Mouse (Mus musculus) liver, embryonic 11.5 days (tissue): Measurements from ENCODE around the gene Dmbx1. TPM values are rescaled to one million over a fixed set of nuclear protein-coding genes. Genes with fewer than 3 reads are reported as not detected.

ENCODE experiments used
- ATAC-seq: fragments of 200-750 bp; cut with Nextera tagmentation; replicated peaks from 2 replicates; pipeline ENCODE4 v1.8.0; 2017; ENCODE audit warnings: moderate number of reproducible peaks, mild to moderate bottlenecking, moderate TSS enrichment, moderate library complexity; ENCODE audit not compliant: low FRiP score
- DNase-seq: peaks from one replicate; pipeline ENCODE4 v3.0.0-alpha.2; 2017; ENCODE audit warnings: low spot score
- H3K27ac ChIP-seq: fragments of 300-500 bp; sonication (generic); 2 replicates; pipeline ENCODE4 v1.5.1; 2014; ENCODE audit warnings: mild to moderate bottlenecking, low read depth, low read length, control low read depth
- H3K27me3 ChIP-seq: fragments of 300-500 bp; sonication (generic); replicated peaks from 2 replicates; pipeline ENCODE4 v1.6.1; 2014; ENCODE audit warnings: low read length, mixed read lengths; ENCODE audit not compliant: control insufficient read depth, insufficient read depth
- H3K36me3 ChIP-seq: fragments of 300-500 bp; sonication (generic); 2 replicates; pipeline ENCODE4 v1.6.1; 2014; ENCODE audit warnings: mild to moderate bottlenecking, low read length, moderate library complexity, mixed read lengths; ENCODE audit not compliant: control insufficient read depth, insufficient read depth
- H3K4me1 ChIP-seq: fragments of 300-500 bp; sonication (generic); replicated peaks from 2 replicates; pipeline ENCODE4 v1.6.1; 2014; ENCODE audit warnings: low read length, mixed read lengths; ENCODE audit not compliant: control insufficient read depth, insufficient read depth
- H3K4me2 ChIP-seq: fragments of 300-500 bp; sonication (generic); 2 replicates; pipeline ENCODE4 v1.6.1; 2014; ENCODE audit warnings: mild to moderate bottlenecking, control low read depth, moderate library complexity
- H3K4me3 ChIP-seq: fragments of 300-500 bp; sonication (generic); 2 replicates; pipeline ENCODE4 v1.5.1; 2014; ENCODE audit warnings: low read depth, low read length, control low read depth
- H3K9ac ChIP-seq: fragments of 300-500 bp; sonication (generic); 2 replicates; pipeline ENCODE4 v1.6.1; 2014; ENCODE audit warnings: low read depth, low read length, control low read depth
- H3K9me3 ChIP-seq: fragments of 300-500 bp; sonication (generic); 2 replicates; pipeline ENCODE4 v1.6.1; 2016; ENCODE audit warnings: low read length, inconsistent platforms, mixed read lengths; ENCODE audit not compliant: control insufficient read depth
- WGBS: fragments of 180-500 bp; shearing (Covaris S2); extraction: QIAGEN DNeasy Blood & Tissue Kit; methylation state at CpG from one replicate; pipeline ENCODE4 v1.1.7; 2014; 5-methylcytosine and 5-hydroxymethylcytosine counted together
- polyA plus RNA-seq: library from polyadenylated mRNA; unstranded; fragments of >200 nt; fragmentation: Nextera tagmentation; extraction: Ambion mirVana; gene quantifications from 2 replicates; pipeline ENCODE4 v1.2.1, GENCODE M21; 2014

The Dmbx1 gene
- polyA plus RNA-seq, 1 experiment from 2014 or later, result not detected

DNA sequence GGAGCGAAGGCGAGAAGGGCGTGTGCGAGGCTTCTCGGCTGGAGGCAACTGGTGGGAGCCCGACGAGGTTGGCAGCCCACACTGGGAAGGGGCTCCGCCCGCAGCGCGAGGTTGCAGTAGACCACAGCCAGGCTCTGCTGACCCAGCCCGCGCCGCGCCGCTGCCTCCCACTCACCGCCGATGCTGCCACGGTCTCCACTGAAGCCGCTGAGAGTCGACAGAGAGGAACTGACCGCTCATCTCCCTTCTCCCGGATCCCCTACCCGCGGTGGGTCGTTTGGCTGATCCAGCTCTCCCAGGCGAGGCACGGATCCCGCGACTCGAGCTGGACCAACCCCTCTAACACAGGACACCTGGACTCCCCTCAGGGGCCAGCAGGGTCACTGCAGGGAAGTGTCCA, 49.2 kb downstream of the Dmbx1 start, which contains the start of gene 6430628N08Rik:
Gene 6430628N08Rik (plus strand): TSS at position 113 of the 400 bp plus-strand sequence.
- 4% methylated on average over 31 of the region's 31 CpGs for WGBS
- H3K27ac ChIP-seq, result no peak within 1 kb of the TSS
- DNase-seq, result no peak
- H3K4me3 ChIP-seq, result no peak within 1 kb of the TSS
- ATAC-seq, result no peak
- no peak within 1 kb of the TSS for H3K9ac ChIP-seq
- H3K9me3 ChIP-seq, result no peaks in the 10 kb centered on the region
- H3K4me2 ChIP-seq, result peak within 1 kb of the TSS; percentile 23
- no peaks in the 10 kb centered on the region for H3K36me3 ChIP-seq
- peaks cover 38% of the 10 kb centered on the region for H3K27me3 ChIP-seq
- H3K4me1 ChIP-seq, result no peaks in the 10 kb centered on the region

DNA sequence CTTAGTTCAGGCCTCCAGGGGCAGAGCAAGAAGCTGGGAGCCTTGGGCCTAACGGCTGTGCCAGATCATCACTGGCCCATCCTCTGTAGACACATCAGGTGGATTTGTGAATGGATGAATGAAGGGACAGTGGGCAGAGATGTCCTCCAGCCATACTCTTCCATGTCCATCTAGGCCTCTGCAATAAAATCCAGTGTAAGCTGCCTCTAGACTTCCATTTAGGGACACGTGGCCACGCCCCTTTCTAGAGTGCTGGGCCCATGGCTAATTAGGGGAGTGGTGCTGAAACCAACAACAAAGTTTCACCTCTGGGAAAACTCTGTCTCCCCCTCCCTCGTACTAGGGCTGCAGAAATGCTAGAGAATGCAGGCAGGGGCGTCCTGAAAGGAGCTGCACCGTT, 49.7 kb downstream of the Dmbx1 start:
- Histone ChIP-seq H3K9ac (no peak overlapping the region), H3K36me3 (no peaks in the 10 kb centered on the region), H3K27me3 (peaks cover 36% of the 10 kb centered on the region), H3K9me3 (no peaks in the 10 kb centered on the region), H3K27ac (no peak overlapping the region), H3K4me2 (peak overlapping the region; percentile 23), H3K4me3 (no peak overlapping the region), H3K4me1 (no peaks in the 10 kb centered on the region)
- ATAC-seq (no peak), DNase-seq (no peak)
- 17% methylated on average over 6 of the region's 6 CpGs for WGBS

DNA sequence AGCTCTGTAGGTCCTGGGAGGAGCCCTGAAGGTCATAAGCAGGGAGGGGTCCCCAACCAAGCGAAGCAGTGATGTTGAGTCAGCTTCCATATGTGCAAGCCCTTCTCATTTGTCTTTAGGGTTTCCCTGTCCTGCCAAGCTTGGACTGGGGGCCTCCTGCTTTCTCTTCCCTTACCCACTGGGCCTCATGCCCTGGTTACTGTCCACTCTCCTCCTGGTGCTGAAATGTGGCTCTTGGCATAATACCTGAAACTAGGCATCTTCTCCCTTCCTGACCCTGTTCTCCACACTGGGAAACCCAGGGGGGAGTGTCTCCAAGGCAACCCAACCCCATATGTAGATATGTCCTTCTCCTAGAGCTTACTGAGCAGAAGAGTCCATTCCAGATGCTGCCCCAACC, 52.9 kb downstream of the Dmbx1 start:
- Histone ChIP-seq H3K4me3 (no peak overlapping the region), H3K4me2 (no peak overlapping the region), H3K27ac (no peak overlapping the region), H3K36me3 (no peaks in the 10 kb centered on the region), H3K9ac (no peak overlapping the region), H3K9me3 (no peaks in the 10 kb centered on the region), H3K4me1 (no peaks in the 10 kb centered on the region), H3K27me3 (peaks cover 29% of the 10 kb centered on the region)
- WGBS, result 38% methylated on average over 1 of the region's 1 CpGs
- ATAC-seq (no peak), DNase-seq (no peak)

DNA sequence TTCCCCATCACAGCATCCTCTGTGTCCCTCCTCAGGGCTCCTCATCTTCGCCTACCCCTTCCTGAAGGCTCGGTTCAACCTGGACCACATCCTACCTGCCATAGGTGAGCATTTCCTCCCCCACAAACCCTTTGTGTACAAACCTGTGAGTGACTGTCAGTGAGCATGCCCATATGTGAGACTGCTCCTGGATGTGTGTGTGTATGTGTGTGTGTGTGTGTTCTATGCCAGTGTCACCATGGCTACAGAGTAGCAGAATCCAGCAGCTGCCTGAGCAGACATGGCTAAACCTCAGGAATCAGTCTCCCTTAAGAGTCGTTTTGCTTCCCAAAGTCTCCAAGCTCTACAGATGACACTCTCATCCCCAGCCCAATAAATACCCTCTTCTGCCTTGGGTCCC, 53.9 kb downstream of the Dmbx1 start:
- Histone ChIP-seq H3K36me3 (no peaks in the 10 kb centered on the region), H3K9ac (no peak overlapping the region), H3K4me2 (no peak overlapping the region), H3K27me3 (peaks cover 18% of the 10 kb centered on the region), H3K4me3 (no peak overlapping the region), H3K9me3 (no peaks in the 10 kb centered on the region), H3K27ac (no peak overlapping the region), H3K4me1 (no peaks in the 10 kb centered on the region)
- 64% methylated on average over 3 of the region's 3 CpGs for WGBS
- no peak for DNase-seq
- ATAC-seq, result no peak

DNA sequence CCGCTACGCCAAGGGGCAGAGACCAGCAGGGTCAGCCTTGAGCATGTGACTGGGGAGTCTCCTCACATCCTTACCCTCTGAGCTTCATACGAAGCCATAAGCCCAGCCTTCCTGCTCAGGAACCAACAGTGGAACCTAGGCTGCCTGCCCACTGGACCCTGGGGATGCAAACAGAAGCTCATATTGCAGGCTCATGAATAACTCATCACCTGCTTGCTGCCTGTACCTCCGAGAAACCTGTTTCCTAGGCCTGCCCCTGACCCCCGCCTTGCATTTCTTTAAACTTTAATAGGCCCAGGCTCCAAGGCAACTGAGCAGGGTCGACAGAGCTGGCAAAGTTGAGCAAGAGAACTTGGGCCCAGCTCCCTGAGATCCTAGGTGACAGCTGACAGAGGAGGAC, 55.7 kb downstream of the Dmbx1 start, which contains the start of gene Kncn:
Gene Kncn (plus strand): TSS at position 379 of the 400 bp plus-strand sequence.
- no peak for ATAC-seq
- no peaks in the 10 kb centered on the region for H3K36me3 ChIP-seq
- WGBS, result 68% methylated on average over 6 of the region's 6 CpGs
- no peak for DNase-seq
- no peaks in the 10 kb centered on the region for H3K9me3 ChIP-seq
- no peak within 1 kb of the TSS for H3K4me3 ChIP-seq
- H3K4me2 ChIP-seq, result no peak within 1 kb of the TSS
- H3K27me3 ChIP-seq, result peaks cover 5% of the 10 kb centered on the region; the same call in 1 of the 2 replicates
- H3K27ac ChIP-seq, result no peak within 1 kb of the TSS
- H3K4me1 ChIP-seq, result no peaks in the 10 kb centered on the region
- no peak within 1 kb of the TSS for H3K9ac ChIP-seq

DNA sequence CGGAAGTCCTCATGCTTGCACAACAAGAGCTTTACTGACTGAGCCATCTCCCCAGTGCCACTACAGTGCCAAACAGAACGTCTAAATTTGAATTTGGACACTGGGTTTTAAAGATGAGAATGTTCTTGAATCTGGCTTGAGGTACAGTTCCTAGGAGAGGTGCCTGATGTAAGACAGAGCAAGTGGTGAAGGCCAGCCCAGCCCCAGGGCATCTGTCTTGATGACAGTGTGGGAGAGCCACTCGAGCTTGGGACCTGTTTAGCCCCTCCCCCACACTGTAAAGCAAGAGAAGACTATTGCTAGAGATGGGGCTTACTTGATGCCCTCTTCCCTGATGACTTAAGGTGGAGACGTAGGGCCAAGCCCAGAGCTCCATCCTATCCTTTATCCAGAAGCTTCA, 57.5 kb downstream of the Dmbx1 start:
- no peaks in the 10 kb centered on the region for H3K27me3 ChIP-seq
- H3K9me3 ChIP-seq, result no peaks in the 10 kb centered on the region
- H3K4me3 ChIP-seq, result no peak overlapping the region
- ATAC-seq (no peak), DNase-seq (no peak)
- no peaks in the 10 kb centered on the region for H3K36me3 ChIP-seq
- 63% methylated on average over 4 of the region's 4 CpGs for WGBS
- H3K4me2 ChIP-seq, result no peak overlapping the region
- H3K27ac ChIP-seq, result no peak overlapping the region
- no peaks in the 10 kb centered on the region for H3K4me1 ChIP-seq
- no peak overlapping the region for H3K9ac ChIP-seq

DNA sequence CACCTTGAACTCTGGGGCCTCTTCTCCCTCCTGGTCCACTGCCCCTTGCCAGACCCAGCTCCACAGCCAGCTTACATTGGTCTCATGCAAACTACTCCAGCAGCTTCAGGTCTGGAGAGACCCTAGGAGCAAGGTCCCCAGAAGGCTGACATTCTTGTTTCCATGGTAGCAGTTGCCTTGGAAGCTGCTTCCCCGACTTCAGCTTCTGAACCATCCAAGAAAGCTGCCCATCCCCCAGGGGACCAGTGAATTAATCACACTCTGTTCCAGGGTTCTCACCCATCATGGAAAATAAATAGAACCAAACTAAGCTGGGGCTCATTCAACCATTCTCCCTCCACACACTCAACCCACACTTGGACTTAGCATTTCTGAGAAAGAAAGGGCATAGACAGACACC, 58.5 kb downstream of the Dmbx1 start:
- no peak overlapping the region for H3K9ac ChIP-seq
- H3K4me1 ChIP-seq, result no peaks in the 10 kb centered on the region
- H3K27ac ChIP-seq, result no peak overlapping the region
- no peaks in the 10 kb centered on the region for H3K36me3 ChIP-seq
- ATAC-seq, result no peak
- no peaks in the 10 kb centered on the region for H3K9me3 ChIP-seq
- no peak for DNase-seq
- no peak overlapping the region for H3K4me3 ChIP-seq
- H3K27me3 ChIP-seq, result no peaks in the 10 kb centered on the region
- WGBS, result 40% methylated on average over 1 of the region's 1 CpGs
- no peak overlapping the region for H3K4me2 ChIP-seq

DNA sequence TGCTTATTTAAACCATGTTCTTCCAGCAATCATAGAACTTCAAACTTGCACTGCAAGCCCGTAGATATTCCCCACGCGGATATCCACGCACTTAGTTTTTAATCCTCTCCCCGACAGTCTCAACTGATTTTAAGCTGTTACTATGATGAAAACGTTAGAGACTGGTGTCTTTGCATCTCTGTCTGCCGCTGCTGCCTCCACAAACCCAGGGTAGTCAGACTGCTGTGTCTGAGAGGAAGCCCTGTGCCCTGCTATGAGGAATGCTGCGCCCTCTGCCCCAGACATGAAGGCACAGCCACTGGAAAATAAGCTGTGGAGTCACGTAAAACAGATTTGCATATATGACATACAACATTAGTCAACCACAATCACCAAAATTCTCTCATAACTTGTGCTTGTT, 60.9 kb downstream of the Dmbx1 start:
- DNase-seq, result no peak
- 58% methylated on average over 9 of the region's 9 CpGs for WGBS

DNA sequence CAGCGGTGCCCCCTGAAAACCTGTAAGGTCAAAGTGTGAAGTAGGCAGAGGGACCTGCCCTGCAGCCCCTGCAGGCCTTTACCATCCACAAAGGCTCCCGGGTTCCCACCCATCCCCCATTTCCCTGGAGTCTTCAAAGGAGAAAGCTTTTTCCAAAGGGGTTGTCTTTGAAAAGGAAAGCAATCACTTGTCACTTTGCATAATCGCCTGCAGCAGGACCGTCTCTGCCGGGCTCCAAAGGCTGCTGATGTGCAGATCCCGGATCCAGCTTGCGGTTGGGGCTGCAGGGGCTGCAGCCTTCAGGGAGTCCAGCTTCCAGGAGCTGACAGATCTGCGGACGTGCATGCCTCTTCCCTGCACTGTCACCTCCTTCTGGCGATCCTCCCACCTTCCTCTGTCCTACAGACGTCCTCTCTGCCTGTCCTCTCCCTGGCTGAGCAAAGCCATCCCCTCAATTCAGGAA, 61.5 kb downstream of the Dmbx1 start:
- DNase-seq, result no peak
- 21% methylated on average over 11 of the region's 11 CpGs for WGBS
- Histone ChIP-seq H3K4me3 (no peak overlapping the region), H3K9ac (no peak overlapping the region), H3K27ac (no peak overlapping the region), H3K36me3 (peaks cover 5% of the 10 kb centered on the region; the same call in 1 of the 2 replicates), H3K9me3 (no peaks in the 10 kb centered on the region), H3K4me2 (peak overlapping the region; percentile 10; the same call in 1 of the 2 replicates), H3K27me3 (no peaks in the 10 kb centered on the region), H3K4me1 (no peaks in the 10 kb centered on the region)
- ATAC-seq, result no peak

More for the DNA sequence above, 60.9 kb downstream of the Dmbx1 start:
- no peak overlapping the region for H3K4me3 ChIP-seq
- H3K27ac ChIP-seq, result no peak overlapping the region
- H3K27me3 ChIP-seq, result no peaks in the 10 kb centered on the region
- H3K9ac ChIP-seq, result no peak overlapping the region
- no peaks in the 10 kb centered on the region for H3K4me1 ChIP-seq
- peaks cover 2% of the 10 kb centered on the region; the same call in 1 of the 2 replicates for H3K36me3 ChIP-seq
- no peak for ATAC-seq
- no peaks in the 10 kb centered on the region for H3K9me3 ChIP-seq
- H3K4me2 ChIP-seq, result no peak overlapping the region
